Mouse (Mus musculus): ENCODE results near the gene Gm49318.

DNA sequence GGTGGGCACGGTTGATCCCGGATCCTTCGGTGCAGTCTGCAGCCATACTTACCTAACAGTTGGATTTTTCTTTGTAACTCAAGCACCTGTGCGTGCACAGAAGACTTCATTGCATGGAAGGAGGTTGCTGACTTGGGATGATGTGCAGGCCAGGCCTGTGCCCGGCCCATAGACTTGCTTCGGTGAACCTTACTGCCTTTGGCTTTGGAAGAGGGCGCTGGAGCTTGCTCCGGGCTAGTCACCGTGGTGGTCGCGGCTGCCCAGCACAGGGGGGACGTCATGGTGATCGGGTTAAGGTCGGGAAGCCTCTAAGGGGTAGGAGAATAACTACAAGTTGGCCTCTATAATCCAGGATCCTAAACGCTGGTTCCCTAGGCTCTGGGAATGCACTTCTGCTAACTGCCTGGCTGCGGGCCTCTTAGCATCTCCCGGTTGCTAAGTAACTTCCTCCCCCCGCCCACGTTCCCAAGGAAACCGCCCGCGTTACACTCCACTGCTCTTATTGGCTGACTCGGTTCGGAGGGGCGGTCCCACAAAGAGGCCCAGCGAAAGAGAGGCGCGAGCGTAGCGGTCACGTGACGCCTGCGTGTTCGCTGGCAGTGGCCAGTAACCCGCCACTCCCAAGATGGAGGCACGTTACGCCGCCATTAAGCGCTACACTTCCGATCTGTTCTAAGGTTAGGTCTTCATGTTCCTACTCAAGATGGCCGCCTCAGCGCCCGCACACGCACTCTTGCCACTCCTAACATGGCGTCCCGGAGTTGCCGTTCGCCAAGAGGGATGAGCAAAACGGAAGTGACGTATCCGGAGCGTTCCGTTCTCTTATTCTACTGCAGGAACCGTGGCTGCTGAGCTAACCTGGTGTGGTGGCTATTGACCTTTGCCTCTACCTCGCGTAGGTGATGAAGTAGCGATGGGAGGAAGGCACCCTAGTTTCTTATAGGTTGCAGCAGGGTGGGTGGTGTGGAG, 68.6 kb downstream of the Gm49318 start, which contains the start of the genes Ccdc151 and Prkcsh:
- TF ChIP-seq GATA1 (IDR thresholded peaks at IDR 0.05; ENCODE audit: borderline replicate concordance, low read length): no peak
- TF ChIP-seq FLI1 (IDR thresholded peaks at IDR 0.05; ENCODE audit: low read length): 0 out of 2 replicates have a peak, but pooled peaks have one; percentile 68

Measured in megakaryocyte, embryonic 14.5 days (primary cell).